Mouse (Mus musculus): Measurements from ENCODE around the gene Tnks1bp1.

Tnks1bp1 gene

DNA sequence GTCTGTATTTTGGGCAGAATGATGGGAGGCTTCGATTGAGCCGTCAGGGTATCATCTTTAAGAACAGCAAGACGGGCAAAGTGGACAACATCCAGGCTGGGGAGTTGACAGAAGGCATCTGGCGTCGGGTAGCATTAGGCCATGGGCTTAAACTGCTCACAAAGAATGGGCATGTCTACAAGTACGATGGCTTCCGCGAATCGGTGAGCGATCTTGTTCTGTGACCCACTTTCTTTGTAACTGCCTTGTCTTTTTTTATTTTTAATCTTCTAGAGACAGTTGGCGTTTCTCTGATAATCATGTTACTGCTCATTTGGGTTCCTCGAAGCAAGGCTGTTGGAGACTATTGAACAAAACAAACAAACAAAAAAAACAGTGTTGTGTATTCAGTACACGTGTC lies 9.5 kb upstream of the Tnks1bp1 start:
- no peak for DNase-seq (ENCODE audit: low read depth)

DNA sequence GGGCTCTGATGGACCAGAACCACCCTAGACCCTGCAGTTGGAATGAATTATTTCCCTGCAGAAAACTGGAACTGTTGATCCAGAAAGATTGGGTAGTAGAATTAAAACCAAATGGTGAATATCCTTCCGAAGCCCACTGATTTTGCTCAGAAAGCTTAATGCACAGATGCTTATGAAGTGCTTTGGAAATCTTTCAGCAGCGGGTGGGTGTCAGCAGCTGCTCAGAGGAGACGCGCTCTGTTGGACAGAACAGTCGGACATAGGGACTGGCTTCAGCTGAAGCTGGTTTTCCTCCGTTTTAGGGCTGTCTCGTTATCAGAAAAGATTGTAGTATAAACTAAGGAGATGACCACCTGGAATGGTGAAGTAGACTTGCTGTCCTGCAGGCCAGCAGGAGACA lies 4.2 kb upstream of the Tnks1bp1 start:
- no peak for DNase-seq (ENCODE audit: low read depth)

DNA sequence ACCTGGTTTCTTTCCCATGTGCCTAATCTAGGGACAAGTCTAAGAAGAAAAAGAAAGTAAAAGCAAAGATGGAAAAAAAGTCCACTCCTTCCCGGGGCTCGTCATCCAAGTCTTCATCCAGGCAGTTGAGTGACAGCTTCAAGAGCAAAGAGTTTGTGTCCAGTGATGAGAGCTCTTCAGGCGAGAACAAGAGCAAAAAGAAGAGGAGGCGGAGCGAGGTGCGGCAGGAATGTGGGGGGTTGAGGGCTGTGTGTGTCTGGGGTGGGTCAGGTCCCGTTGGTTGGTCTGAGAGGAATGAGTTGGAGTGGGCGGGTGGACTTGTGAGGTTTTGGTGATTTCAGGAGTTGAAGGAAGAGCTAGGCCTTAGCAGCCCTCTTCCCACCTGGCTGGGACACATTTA lies 1.6 kb upstream of the Tnks1bp1 start:
- no peak for DNase-seq (ENCODE audit: low read depth)

DNA sequence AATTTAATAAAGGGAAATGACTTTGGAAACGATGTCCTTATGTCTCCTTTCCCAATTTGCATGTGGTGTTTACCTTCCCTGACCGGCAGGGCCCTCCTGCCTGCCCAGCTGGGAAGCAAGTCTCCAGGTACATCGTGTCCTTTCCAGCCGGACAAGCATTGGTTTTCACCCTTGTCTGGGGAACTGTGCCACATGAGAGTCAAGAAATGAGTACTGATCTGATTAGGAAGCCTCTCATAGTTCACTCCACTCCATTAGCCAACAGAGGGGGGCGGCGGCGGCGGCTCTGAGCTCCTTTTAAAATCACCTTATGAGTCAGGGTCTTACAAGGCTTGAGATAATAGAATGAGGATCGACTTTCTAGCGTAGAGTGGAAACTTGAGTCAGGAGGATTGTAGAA lies 741 bp upstream of the Tnks1bp1 start:
- no peak for DNase-seq (ENCODE audit: low read depth)

DNA sequence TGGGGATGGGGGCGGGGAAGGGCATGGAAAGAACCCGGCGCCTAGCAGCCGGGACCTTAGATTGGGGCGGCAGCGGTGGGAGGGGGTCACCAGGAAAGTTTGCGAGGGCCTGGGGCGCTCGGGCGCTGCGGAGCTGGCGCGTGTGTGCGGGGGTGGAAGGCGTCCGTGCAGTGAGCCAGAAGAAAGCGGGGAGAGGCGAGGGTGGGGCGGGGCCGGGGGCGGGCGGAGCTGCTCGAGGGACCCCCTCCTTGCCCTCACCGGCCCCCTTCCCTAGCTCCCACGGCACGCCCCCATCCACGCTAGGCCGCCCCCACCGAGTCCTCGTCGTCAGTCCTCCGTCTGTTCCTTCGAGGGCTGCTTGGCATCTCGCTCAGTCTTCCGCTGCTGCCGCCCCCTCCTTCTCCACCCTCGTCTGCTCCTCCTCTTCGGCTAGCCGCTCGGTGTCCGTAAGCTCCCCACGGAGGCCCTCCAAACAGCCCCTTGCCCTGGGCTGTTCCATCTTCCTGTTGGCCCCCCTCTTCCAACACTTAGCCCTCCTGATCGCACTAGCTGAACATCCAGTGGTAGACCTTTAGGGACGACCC lies 438 bp downstream of the Tnks1bp1 start:
- no peak for DNase-seq (ENCODE audit: low read depth)

DNA sequence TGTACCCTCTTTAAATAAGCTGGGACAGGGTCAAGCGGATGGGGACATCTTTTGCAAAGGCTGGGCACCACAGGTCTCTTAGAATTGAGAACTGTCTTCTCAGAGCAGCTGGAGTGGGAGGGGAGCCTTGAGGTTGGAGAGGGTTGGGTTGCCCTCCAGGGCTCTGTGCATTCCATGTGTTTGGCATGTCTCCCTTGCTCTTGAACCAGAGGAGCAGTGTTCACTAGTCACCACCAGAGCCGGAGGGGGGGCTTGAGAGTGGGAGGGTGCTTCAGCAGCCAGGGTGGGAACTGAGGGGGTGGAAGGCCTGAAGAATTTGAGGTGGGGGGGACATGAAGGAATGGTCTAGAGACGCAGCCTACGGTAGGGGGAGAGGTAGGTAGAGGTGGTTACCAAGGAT lies 1.5 kb downstream of the Tnks1bp1 start:
- no peak for DNase-seq (ENCODE audit: low read depth)

DNA sequence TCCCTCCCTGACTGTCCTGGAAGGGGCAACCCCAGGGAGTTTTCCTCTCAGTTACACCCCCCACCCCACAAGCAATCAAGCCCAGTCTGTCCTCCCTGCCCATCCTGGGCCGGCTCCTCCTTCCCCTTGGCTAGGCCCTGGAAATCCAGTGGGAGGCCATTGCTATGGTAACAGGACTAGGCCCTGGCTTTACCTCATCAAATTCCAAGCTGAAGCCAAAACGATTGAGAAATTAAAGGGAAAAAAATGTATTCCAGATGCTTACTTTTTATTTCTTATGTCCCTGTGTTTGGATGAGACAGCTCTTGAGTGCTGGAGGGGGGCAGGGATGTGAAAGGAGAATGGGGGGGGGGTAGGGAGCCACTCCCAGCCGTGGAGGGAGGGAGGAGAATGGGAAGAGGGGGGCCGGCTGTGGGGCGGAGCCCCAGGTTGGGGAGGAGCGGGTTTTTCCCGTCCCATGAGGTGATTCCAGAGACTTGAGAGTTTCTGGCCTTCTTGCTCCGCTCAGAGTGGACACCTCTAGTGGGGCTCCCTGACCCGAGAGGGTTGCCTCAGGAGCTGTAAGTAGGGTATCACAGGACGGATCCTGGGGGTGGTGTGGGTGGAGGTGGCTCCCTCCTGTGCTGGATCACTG lies 2.3 kb downstream of the Tnks1bp1 start:
- no peak for DNase-seq (ENCODE audit: low read depth)

DNA sequence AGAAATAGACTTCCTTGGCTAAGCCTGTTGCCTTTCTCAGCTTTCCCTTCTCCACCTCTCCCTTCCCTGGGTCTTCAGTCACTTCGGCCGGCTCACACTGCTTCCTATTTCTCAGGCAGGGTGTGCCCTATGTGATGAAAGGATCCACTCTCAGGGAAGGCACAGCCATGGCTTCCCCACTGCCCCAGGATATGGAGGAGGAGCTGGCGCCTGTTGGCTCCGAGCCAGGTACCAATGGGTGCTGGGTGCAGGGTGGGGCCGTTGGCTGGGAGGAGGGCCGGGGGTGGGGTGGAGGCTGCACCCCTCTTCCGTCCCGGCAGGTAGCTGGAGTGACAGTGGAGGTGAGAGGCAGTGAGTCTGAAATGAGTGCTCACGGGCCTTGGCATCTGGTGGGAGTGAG lies 2.9 kb downstream of the Tnks1bp1 start:
- no peak for DNase-seq (ENCODE audit: low read depth)

DNA sequence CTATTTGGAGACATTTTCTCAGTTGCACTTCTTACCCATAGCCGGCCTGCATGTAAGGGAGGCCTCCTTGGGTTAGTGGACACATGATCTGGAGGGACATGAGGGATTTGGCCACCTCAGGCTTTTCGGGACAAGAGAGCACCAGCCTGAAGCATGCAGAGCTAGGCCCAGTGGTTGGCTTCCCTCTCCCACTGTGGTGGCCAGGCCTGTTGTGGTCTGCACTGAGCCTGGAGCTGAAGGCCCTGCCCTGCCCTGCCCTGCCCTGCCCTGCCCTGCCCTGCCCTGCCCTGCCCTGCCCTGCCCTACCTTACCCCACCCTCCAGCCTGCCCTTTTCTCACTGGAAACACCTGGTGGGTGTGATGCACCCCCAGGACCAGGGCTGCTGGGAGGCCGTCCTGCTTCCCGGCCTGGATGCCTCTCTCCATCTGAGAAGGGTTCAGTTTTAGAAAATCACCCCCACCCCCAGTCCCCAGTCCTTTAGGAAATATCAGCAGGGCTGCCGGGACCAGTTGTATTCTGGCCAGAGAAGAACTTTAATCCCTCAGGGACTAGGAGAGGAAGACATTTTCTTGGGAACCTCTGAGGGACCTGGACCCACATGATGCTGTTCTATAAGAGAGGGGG lies 5.5 kb downstream of the Tnks1bp1 start:
- DNase-seq (ENCODE audit: low read depth) = no peak

DNA sequence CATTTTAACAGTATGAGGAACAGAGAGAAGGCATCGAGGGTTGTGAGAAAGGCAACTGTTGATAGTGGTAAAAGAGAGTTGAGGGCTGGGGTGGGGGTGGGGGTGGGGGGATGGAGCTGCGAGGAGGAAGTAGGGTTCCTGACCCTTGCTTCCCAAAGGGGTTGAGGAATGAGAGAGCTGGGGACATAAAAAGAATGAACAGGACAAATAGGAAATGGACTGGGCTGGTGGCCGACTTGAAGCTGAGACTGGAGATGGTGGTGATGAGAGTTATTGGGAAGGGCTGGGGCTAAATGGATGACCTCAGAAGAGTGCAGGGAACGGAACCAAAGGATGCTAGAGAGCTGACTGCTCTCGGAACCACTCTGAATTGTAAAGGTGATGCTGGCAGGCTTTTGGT lies 8.9 kb downstream of the Tnks1bp1 start:
- no peak for DNase-seq (ENCODE audit: low read depth)

DNA sequence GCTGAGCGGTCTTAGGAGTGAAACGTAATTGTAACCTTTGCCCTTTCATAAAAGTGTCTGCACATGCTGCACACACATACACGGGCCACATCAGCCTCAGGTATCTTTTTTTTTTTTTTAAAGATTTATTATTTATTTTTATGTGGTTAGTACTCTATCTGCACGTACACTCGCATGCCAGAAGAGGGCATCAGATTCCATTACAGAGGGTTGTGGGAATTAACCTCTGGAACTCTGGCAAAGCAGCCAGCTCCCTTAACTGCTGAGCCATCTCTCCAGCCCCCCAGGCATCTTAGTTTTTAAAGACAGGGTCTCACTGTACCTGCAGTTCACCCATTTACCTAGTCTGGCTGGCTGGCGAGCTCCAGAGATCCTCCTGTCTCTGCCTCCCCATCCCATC lies 11.9 kb downstream of the Tnks1bp1 start:
- DNase-seq (ENCODE audit: low read depth) = no peak

DNA sequence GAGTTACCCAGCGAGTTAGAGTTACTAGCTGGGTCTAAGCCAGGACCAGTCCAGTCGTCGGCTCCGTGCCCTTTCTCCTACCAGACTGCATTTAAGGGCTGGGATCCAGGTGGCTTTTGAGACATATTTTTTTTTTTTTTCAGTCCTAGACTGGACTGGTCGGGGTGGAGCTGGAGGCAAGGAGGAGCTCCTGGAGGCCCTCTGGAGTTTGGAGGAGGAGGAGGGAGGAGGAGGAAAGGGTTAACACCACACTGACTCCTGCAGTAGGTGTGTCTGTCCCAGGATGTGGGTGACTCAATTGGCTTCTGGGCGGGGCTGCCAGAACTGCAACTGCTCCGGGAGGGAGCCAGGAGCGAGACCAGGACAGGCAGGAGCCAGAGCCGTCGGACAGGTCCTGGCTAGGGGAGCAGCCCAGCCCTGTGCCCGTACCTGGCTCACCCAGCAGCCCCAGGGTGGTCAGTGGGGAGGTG lies 12.8 kb downstream of the Tnks1bp1 start:
- DNase-seq (ENCODE audit: low read depth) = no peak

DNA sequence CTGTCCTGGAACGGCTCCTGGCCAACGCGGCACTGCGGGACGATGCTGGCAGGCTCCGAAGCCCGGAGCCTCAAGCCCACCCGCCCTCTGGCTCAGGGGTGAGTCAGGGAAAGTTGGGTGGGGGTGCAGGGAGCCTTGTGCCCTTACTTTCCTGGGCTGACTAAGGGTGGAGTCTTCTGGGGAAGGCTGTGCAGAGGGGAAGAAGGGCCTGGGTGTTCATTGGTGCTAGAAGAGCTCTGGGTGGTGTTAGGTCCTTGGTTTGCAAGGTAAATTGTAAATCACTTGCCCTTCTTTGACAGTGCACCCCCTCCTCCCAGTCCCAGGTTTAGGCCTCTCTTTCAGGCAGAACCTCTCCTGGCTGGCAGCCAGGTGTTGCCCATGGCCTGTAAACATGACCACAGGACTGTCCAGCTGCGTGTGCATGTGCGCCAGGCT lies 13.3 kb downstream of the Tnks1bp1 start:
- no peak for DNase-seq (ENCODE audit: low read depth)

DNA sequence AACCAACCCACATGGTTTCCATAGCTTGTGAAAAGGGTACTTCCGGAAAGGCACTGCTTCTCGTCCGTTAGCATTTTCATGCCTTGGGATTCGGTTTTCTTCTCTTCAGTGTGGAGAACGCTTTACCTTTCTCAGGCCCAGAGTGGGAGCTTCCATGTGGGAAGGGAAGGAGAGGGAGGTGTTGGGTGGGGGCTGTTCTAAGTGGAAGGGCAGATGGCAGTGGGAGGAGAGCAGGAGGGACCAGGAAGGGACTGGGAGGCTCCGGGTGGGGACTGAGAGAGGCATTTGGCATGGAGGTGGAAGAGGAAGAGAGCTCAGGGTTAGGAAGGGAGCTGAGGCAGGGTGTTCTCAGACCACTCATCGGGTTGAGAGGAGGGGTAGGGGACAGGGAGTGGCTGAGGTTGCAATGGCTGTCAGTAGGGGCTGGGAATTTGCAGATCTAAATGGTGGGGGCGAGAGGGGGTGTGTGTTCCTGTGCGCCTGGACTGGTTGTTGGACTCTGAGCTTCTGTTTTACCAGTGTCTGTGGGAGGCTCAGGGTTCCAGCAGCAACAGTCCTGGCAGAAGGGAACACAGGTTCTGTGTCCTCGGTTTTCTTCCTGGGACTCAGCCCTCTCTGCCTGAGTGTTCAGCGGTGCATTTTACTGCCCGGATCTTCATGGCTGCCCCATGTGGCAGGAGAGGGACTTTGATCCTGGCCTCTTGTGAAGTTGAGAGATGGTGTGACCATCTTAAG lies 17.5 kb downstream of the Tnks1bp1 start:
- DNase-seq (ENCODE audit: low read depth) = no peak

DNA sequence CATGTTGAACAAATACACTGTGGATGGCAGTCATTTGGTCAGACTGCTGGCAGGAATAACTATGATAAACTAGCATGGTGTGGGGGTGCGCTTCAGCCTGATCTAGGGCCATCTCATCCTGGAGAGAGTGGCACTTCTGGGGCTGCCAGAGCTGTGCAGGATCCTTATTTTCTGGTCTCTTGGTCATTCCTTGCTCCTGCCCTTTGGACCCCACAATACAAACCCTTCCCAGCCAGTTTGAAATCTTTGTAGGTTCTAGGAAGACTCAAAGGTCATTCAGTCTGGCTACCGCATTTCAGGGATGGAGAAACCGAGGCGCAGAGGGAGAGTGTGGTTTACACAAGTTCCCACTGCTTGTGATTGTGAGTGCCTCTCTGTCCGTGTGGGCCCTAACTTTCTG lies 19.1 kb downstream of the Tnks1bp1 start:
- DNase-seq (ENCODE audit: low read depth) = no peak

DNA sequence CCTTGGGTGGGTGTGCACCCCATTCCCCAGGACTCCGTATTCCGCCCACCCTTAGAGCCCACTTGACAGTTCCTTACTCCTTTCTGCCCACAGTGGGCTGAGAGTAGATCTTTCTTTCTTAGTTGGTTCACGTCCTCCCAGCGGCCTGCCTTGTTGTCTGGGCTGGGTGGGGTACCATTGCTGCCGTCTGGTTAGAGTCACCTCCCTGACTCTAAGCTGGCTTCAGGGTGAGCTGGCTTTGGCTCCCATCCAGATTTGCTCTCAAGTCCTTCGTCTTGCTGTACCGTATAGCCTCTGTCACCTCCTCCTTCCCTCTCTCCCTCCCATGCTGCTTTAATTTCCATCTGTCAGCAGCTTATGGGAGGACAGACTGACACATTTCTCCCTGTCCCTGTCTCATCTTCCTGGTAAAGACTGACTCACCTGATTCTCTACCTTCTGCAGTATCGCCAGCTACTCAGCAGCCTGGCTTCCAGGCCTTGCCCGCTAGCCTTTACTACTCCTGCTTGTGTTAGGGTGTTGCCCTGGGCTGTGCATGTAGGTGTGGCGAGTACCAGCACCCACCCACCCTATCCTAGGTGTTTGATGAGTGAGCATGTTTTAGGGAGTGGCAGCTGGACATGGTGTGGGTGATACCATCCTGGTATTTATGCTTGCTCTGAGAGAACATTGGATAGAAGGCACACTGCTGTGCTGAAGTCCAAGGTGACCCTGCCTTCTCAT lies 20.2 kb downstream of the Tnks1bp1 start:
- DNase-seq (ENCODE audit: low read depth) = no peak

DNA sequence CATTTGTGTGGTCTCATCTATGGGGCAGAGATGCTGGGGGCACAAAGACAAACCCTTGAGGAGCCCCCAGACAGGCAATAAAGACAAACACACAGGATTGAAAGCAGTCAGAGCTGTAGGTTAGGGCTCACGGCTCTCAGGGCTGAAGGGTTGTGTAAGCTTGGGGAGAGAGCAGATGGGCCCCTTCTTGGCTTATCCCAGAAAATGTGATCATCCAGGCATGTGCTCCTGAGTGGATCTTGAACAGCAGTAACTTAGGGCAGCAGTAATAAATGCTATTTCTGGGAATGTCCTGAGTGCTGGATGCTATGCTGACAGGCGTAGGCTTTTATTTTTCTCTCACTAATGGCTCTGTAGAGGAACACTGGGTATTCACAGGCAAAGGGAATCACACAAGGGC lies 20.8 kb downstream of the Tnks1bp1 start:
- no peak for DNase-seq (ENCODE audit: low read depth)

DNA sequence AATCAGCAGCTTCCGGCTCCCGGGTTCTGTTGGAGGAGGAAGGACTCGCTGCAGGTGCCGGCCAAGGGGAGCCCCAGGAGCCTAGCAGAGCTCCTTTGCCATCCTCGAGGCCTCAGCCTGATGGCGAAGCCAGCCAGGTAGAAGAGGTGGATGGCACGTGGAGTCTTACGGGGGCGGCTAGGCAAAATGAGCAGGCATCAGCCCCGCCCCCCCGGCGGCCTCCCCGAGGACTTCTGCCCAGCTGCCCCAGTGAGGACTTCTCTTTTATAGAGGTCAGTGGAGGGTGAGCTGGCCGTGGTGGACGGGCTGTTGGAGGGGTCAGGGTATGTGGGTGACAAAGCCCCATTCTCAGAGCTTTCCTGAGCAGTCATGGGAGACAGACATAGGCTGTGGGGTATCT lies 22.3 kb downstream of the Tnks1bp1 start:
- DNase-seq (ENCODE audit: low read depth) = no peak

DNA sequence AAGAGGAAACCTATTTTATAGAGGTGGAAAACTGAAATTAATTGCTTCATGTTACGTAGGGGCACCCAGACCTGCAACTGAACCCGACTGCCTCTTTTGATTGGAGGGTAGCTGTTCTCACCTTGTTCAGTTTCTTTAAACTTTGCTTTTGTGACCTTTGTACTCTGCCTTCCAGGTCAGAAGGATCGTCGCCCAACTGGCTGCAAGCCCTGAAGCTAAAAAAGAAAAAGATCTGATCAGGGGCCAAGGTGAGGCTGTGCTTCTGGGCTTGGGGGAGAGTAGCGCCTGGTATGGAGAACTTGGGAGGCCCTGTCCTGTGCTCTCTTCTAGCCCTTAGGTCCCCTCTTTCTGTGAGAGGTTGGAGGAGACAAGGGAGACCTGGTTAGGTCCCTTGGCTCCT lies 24.1 kb downstream of the Tnks1bp1 start:
- DNase-seq (ENCODE audit: low read depth) = no peak

DNA sequence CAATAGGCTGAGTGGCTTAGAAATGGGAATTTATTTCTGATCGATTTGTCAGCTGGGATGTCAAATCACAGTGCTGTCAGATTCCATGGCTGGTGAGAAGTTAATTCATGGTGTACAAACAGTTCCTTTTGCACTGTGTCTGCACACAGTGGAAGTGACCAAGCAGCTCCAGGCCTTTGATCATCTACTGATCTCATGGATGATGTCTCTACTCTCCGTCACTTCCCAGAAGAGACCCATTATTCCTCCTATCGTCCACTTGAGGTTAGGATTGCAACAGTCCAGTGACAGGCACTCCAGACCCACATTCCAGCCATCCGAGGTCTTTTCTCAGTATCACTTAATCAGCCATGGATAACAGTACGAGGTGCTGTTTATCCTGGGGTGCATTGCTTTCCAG lies 25.9 kb downstream of the Tnks1bp1 start:
- DNase-seq (ENCODE audit: low read depth) = no peak

DNA sequence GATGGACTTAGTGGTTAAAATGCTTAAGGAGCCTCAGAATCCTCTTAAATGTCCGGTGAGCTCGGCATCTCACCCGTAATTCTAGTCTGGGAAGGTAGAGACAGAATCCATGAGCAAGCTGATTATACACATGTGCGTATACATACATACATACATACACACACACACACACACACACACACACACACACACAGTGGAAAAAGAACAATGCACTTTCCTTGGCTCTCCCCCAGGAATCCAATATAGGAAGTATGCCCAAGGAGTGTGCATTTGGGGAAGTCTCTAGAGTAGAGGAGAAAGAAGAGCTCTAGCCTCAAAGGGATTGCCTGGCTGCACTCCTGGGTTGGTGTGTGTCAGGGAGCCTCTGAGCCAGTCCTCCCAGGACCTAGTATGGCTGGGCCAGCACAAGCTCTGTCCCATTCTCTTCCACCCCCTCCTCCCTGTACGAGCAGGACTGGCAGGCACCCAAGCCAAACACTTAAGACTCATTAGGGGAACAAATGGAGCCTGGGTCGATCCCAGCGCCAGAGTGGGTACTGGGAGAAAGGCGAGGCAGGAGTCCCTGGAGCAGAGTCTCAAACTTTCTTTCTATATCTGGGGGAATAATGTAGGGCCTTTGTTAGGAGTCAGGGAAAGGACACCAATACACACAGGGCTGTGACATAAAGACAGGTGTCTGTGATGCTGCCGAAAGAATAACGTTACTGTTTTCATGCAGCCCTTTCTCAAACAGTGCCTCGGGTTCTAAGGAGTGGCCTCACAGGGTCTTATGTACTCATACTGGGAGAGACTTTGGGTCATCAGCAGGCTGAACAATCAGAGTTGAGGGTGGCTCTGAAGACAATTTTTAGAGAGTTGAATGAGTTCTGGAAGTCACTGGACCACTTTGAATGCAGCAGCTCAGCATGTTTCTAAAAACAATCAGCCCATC lies 41.2 kb downstream of the Tnks1bp1 start:
- DNase-seq (ENCODE audit: low read depth) = no peak

Measured in c-Kit-positive CD71-negative TER-119-negative erythroid progenitor cells, embryonic 14.5 days (primary cell).